Mouse (Mus musculus): ENCODE data around the gene Glb1. TPM values are rescaled to one million over a fixed set of nuclear protein-coding genes. Genes with fewer than 3 reads are reported as not detected.

Gene Glb1
- polyA plus RNA-seq, 1 experiment = 18.0 TPM

DNA sequence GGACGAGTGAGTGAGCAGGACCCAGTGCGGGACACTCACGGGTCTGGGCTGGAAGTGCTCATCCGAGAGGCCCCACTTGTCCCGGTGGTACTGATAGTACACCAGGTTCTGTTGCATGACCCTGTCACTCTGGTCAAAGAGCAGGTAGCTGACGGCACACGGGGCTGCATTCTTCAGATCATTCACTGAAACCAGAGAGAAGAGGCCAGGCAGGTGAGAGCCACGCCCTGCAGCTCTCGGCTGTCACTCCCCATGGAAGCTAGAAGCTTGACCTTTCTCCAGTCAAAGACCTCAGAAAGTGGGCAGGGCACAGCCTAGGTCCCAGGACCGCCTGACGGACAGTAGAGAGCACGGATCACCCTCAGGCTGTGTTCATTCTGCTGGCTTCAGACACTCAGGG, 21.0 kb upstream of the Glb1 start:
- Histone ChIP-seq H3K4me3 (ENCODE audit: control insufficient read depth, low read depth, low read length) (no peak overlapping the region), H3K27ac (ENCODE audit: control insufficient read depth, insufficient read depth, low read depth, low read length) (no peak overlapping the region), H3K36me3 (ENCODE audit: control insufficient read depth, insufficient read depth, low read length) (no peaks in the 10 kb centered on the region; the same call in 1 of the 2 replicates), H3K27me3 (ENCODE audit: control insufficient read depth, insufficient read depth, low read length) (no peaks in the 10 kb centered on the region), H3K4me1 (ENCODE audit: control insufficient read depth, insufficient read depth, low read length) (no peaks in the 10 kb centered on the region; the same call in 1 of the 2 replicates)
- no peak for TF ChIP-seq CTCF (IDR thresholded peaks at IDR 0.05; ENCODE audit: control insufficient read depth, insufficient read depth, insufficient replicate concordance, low read depth, low read length)
- no peak for TF ChIP-seq POLR2A (IDR thresholded peaks at IDR 0.05; ENCODE audit: control insufficient read depth, low read depth, low read length)

DNA sequence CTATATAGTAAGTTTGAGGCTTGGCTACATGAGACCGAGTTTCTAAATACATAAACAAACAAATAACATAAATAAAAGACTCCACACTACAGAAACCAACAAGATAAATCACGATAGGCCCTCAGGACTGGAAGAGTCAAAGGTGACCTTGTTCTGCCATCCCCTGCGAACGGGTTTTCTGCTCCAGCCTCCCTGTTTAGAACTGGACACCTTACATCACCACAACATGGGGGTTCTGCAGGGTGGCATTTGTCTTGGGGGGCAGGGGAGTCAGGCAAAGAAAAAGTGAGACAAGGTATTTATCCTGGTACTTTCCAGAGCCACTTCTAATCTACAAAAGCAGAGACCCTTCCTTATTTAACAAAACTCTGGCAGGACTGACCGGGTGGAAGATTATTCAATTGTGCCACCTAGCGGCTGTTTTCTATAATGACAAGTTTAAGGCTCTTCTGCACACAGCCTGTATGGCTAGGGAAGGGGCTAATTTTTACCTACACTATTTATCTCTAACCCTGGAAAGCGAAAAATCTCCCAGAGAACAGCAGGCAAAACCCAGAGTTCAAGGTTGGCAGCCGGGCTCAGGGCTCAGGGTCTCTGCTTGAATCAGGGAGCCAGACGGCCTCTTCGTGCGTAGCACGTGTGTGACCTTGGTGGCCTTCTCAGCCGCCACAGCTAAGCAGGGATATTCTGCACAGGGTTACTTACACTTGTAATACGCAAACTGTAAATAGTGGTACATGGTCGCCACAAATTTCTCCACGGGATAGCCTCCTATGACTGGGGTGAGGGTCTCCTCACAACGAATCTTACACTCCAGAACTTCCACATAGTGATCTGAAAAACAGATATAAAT, 19.8 kb upstream of the Glb1 start:
- Histone ChIP-seq H3K36me3 (ENCODE audit: control insufficient read depth, insufficient read depth, low read length) (no peaks in the 10 kb centered on the region), H3K4me3 (ENCODE audit: control insufficient read depth, low read depth, low read length) (no peak overlapping the region), H3K4me1 (ENCODE audit: control insufficient read depth, insufficient read depth, low read length) (peaks cover 2% of the 10 kb centered on the region; the same call in 1 of the 2 replicates), H3K27me3 (ENCODE audit: control insufficient read depth, insufficient read depth, low read length) (no peaks in the 10 kb centered on the region), H3K27ac (ENCODE audit: control insufficient read depth, insufficient read depth, low read depth, low read length) (no peak overlapping the region)
- TF ChIP-seq POLR2A (IDR thresholded peaks at IDR 0.05; ENCODE audit: control insufficient read depth, low read depth, low read length) (no peak), CTCF (IDR thresholded peaks at IDR 0.05; ENCODE audit: control insufficient read depth, insufficient read depth, insufficient replicate concordance, low read depth, low read length) (no peak)

DNA sequence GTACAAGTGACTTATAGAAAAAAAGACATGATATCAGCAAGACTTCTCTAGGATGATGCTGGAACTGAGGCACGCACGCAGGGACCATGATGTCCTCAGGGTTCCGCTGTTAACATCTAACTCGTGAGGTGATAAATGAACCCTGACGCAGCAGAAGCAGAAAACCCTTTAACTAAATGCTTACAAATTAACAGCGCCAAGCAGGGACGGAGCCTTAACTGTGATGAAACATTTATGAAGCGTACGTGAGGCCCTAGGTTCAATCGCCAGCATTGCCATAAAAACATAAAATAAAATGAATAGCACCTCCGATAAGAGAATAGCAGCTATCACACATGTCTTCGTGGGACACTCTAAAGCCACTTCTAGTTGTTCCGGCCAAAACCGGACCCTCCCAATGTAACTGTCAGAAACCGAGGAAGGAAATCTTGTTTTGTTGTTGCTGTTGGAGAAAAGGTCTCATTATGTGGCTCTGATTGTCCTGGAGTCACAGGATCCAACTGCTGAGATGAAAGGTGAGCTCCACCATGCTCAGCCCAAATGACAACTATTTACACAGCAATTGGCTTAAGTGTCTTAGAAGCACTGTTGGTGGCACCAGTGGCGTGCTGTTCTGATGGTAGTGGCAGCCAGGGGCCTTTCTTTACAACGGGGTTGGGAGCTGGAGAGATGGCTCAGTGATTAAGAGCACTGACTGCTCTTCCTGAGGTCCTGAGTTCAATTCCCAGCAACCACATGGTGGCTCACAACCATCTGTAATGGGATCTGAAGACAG, 17.8 kb upstream of the Glb1 start:
- Histone ChIP-seq H3K4me3 (ENCODE audit: control insufficient read depth, low read depth, low read length) (no peak overlapping the region), H3K27ac (ENCODE audit: control insufficient read depth, insufficient read depth, low read depth, low read length) (no peak overlapping the region), H3K36me3 (ENCODE audit: control insufficient read depth, insufficient read depth, low read length) (no peaks in the 10 kb centered on the region), H3K27me3 (ENCODE audit: control insufficient read depth, insufficient read depth, low read length) (no peaks in the 10 kb centered on the region), H3K4me1 (ENCODE audit: control insufficient read depth, insufficient read depth, low read length) (peaks cover 6% of the 10 kb centered on the region; the same call in 1 of the 2 replicates)
- TF ChIP-seq POLR2A (IDR thresholded peaks at IDR 0.05; ENCODE audit: control insufficient read depth, low read depth, low read length) (no peak), CTCF (IDR thresholded peaks at IDR 0.05; ENCODE audit: control insufficient read depth, insufficient read depth, insufficient replicate concordance, low read depth, low read length) (no peak)

DNA sequence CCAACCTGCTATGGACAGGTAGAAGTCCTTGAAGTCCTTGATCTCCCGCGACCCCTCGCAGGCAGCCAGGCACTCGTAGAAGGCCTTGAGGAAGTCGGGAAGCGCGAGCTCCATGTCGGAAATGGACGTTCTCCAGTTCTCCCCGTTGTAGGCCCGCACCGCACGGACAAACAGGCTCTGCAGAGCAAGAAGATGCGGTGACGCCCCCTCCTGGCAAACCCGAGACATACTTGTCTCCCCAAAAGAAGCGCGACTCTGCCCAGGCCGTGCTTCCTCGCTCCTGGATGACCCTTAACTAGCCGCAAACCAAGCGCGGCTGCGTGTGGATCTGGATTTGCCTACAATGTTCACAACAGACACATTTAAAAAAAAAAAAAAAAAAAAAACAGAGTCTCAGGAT, 16.2 kb upstream of the Glb1 start:
- peaks cover 10% of the 10 kb centered on the region for H3K4me1 ChIP-seq (ENCODE audit: control insufficient read depth, insufficient read depth, low read length)
- no peak overlapping the region for H3K27ac ChIP-seq (ENCODE audit: control insufficient read depth, insufficient read depth, low read depth, low read length)
- H3K4me3 ChIP-seq (ENCODE audit: control insufficient read depth, low read depth, low read length) = peak overlapping the region; percentile 33; the same call in 1 of the 2 replicates
- H3K36me3 ChIP-seq (ENCODE audit: control insufficient read depth, insufficient read depth, low read length) = no peaks in the 10 kb centered on the region
- no peaks in the 10 kb centered on the region for H3K27me3 ChIP-seq (ENCODE audit: control insufficient read depth, insufficient read depth, low read length)
- no peak for TF ChIP-seq POLR2A (IDR thresholded peaks at IDR 0.05; ENCODE audit: control insufficient read depth, low read depth, low read length)
- peak; percentile 24; the same call in 1 of the 2 replicates for TF ChIP-seq CTCF (IDR thresholded peaks at IDR 0.05; ENCODE audit: control insufficient read depth, insufficient read depth, insufficient replicate concordance, low read depth, low read length)

DNA sequence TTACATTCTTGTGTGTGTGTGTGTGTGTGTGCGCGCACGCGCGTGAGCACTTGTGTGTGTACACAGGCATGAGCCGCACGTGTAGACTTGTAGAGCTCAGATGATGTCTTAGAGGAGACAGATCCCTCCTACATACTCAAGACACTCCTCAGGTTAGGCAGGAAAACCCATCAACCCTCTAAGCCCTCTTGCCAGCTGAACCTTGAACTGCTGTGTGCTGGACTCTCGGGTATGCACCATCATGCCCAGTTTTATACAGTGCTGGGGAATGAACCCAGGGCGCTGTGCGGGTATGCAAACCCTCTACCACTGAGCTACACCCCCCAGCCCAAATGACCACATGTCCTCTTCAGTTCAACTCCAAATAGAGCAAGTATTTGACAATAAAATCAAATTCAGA, 15.7 kb upstream of the Glb1 start:
- H3K27me3 ChIP-seq (ENCODE audit: control insufficient read depth, insufficient read depth, low read length) = no peaks in the 10 kb centered on the region
- H3K4me1 ChIP-seq (ENCODE audit: control insufficient read depth, insufficient read depth, low read length) = peaks cover 11% of the 10 kb centered on the region
- TF ChIP-seq POLR2A (IDR thresholded peaks at IDR 0.05; ENCODE audit: control insufficient read depth, low read depth, low read length) (no peak), CTCF (IDR thresholded peaks at IDR 0.05; ENCODE audit: control insufficient read depth, insufficient read depth, insufficient replicate concordance, low read depth, low read length) (no peak)
- H3K4me3 ChIP-seq (ENCODE audit: control insufficient read depth, low read depth, low read length) = no peak overlapping the region
- no peak overlapping the region for H3K27ac ChIP-seq (ENCODE audit: control insufficient read depth, insufficient read depth, low read depth, low read length)
- no peaks in the 10 kb centered on the region for H3K36me3 ChIP-seq (ENCODE audit: control insufficient read depth, insufficient read depth, low read length)

DNA sequence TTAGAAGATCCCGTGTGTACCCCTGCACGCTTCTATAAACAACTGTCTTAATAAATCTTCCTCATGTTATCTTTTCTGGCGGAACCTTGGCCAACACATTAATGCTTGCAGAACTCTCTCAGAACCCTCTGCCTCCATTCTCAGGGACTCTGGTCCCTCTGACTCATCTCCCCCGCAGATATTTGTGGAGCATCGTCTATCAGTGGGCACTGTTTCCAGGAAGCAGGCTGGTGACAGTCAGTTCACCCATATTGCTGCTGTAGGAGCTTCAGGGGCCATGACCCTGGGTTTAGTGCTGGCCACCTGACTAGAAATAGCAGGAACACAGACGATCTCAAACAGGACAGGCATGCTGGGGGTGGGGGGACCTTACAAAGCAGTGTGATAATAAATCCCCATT, 13.8 kb upstream of the Glb1 start:
- H3K27me3 ChIP-seq (ENCODE audit: control insufficient read depth, insufficient read depth, low read length) = no peaks in the 10 kb centered on the region
- no peak for TF ChIP-seq POLR2A (IDR thresholded peaks at IDR 0.05; ENCODE audit: control insufficient read depth, low read depth, low read length)
- no peak for TF ChIP-seq CTCF (IDR thresholded peaks at IDR 0.05; ENCODE audit: control insufficient read depth, insufficient read depth, insufficient replicate concordance, low read depth, low read length)
- H3K27ac ChIP-seq (ENCODE audit: control insufficient read depth, insufficient read depth, low read depth, low read length) = no peak overlapping the region
- H3K36me3 ChIP-seq (ENCODE audit: control insufficient read depth, insufficient read depth, low read length) = no peaks in the 10 kb centered on the region
- H3K4me3 ChIP-seq (ENCODE audit: control insufficient read depth, low read depth, low read length) = no peak overlapping the region
- peaks cover 16% of the 10 kb centered on the region for H3K4me1 ChIP-seq (ENCODE audit: control insufficient read depth, insufficient read depth, low read length)

DNA sequence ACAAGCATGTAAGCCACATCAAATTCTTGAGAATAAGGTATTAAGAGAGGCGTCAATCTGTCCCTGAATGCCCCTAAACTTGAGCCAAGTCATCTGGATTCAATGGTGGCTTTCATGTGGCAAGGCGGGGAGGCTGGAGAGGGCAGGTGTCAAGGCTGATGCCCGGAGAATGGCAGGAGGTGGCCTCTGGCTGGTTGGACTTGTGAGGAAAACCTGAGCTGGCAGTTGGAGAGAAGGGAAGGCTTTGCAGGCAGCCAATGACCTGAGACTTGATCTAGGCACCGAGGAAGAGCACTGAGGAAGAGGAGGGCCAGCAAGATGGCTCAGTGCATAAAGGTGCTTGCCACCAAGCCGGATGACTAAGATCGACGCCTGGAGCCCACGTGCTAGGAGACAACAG, 12.6 kb upstream of the Glb1 start:
- no peak overlapping the region; the same call in 1 of the 2 replicates for H3K27ac ChIP-seq (ENCODE audit: control insufficient read depth, insufficient read depth, low read depth, low read length)

More for the DNA sequence above, 12.6 kb upstream of the Glb1 start:
- Histone ChIP-seq H3K4me1 (ENCODE audit: control insufficient read depth, insufficient read depth, low read length) (peaks cover 16% of the 10 kb centered on the region), H3K36me3 (ENCODE audit: control insufficient read depth, insufficient read depth, low read length) (no peaks in the 10 kb centered on the region), H3K27me3 (ENCODE audit: control insufficient read depth, insufficient read depth, low read length) (no peaks in the 10 kb centered on the region), H3K4me3 (ENCODE audit: control insufficient read depth, low read depth, low read length) (no peak overlapping the region)
- TF ChIP-seq POLR2A (IDR thresholded peaks at IDR 0.05; ENCODE audit: control insufficient read depth, low read depth, low read length) (no peak), CTCF (IDR thresholded peaks at IDR 0.05; ENCODE audit: control insufficient read depth, insufficient read depth, insufficient replicate concordance, low read depth, low read length) (no peak)
